Mouse (Mus musculus) myocyte (in vitro differentiated cells): ENCODE measurements around the gene Car5a.

ENCODE experiments used
- E2F4 ChIP-seq: IDR thresholded peaks from one replicate; pipeline ENCODE4 v1.6.1; 2011; ENCODE audit warnings: mild to moderate bottlenecking, control low read depth, moderate library complexity; ENCODE audit not compliant: insufficient read depth
- MAX ChIP-seq: IDR thresholded peaks from one replicate; pipeline ENCODE4 v1.6.1; 2011; ENCODE audit warnings: low read depth, mild to moderate bottlenecking, control low read depth
- POLR2A ChIP-seq: IDR thresholded peaks from one replicate; pipeline ENCODE4 v1.6.1; 2011; ENCODE audit warnings: low read depth, mild to moderate bottlenecking, control low read depth, moderate library complexity; ENCODE audit not compliant: insufficient read length

DNA sequence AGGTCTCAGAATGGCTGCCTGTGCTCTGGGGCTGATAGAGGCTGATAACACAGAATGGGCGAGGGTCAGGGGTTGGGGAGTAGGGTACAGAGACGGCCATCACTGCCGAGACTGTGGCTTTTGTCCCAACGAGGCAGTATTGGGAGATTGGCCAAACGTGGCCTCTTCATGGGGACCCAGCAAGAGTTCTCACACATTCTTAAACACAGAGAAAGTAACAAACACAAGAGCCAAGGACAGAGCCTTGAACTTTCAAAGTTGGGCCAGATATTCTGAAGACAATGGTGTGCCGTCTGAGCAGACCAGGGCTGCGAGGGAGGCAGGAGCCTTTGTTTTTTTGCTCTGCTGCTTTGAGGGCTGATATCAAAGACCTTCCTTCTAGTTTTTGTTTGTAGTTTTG lies 32.7 kb downstream of the Car5a start:
- TF ChIP-seq MAX (no peak), POLR2A (no peak), E2F4 (no peak)
